Mouse (Mus musculus): Measurements from ENCODE around the gene Dnah11. TPM values are rescaled to one million over a fixed set of nuclear protein-coding genes. Genes with fewer than 3 reads are reported as not detected.

Gene Dnah11
- polyA plus RNA-seq, 1 experiment from 2014 or later: 0.36 TPM

DNA sequence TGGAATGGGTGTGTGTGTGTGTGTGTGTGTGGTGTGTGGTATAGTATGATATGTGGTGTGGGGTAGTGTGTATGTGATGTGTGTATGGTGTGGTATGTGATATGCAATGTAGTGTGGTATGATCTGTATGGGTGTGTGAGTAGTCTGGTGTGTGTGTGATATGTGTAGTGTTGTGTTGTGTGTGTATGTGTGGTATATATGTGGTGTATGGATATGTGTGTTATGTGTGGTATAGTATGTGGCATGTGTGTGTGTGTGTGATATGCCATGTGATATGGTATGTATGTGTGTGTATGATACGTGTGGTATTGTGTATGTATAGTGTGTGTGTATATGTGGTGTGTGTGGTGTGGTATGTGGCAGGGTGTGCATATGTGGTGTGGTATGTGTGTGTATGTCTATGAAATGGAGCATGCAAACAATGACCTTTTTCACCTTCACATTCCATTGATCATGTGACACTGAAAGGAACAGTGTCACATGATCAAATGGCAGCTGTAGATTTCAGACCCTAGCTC lies 155.7 kb downstream of the Dnah11 start:
- Histone ChIP-seq H3K36me3 (ENCODE audit: control insufficient read depth, insufficient read depth, low read length) (no peaks in the 10 kb centered on the region), H3K4me1 (replicated peaks; ENCODE audit: control insufficient read depth, insufficient read depth, low read length) (no peaks in the 10 kb centered on the region), H3K27ac (ENCODE audit: low read depth, low read length) (no peak overlapping the region), H3K9me3 (ENCODE audit: control insufficient read depth, low read length) (no peaks in the 10 kb centered on the region), H3K27me3 (ENCODE audit: control insufficient read depth, insufficient read depth, low read length) (no peaks in the 10 kb centered on the region), H3K4me2 (ENCODE audit: low read depth, low read length, severe bottlenecking) (no peak overlapping the region), H3K9ac (ENCODE audit: low read length) (no peak overlapping the region), H3K4me3 (ENCODE audit: low read depth, low read length) (no peak overlapping the region)
- ATAC-seq (replicated peaks; ENCODE audit: low FRiP score) (0 out of 2 replicates have a peak, but pooled peaks have one; percentile 36), DNase-seq (ENCODE audit: low spot score) (no peak)
- WGBS: 91% methylated on average over 1 of the region's 1 CpGs

GRCm38 (mm10) chr12:118042196-118042595 lies 156.6 kb downstream of the Dnah11 start:
- Histone ChIP-seq H3K4me2 (ENCODE audit: low read depth, low read length, severe bottlenecking) (no peak overlapping the region), H3K4me3 (ENCODE audit: low read depth, low read length) (no peak overlapping the region), H3K9ac (ENCODE audit: low read length) (no peak overlapping the region), H3K27me3 (ENCODE audit: control insufficient read depth, insufficient read depth, low read length) (no peaks in the 10 kb centered on the region), H3K36me3 (ENCODE audit: control insufficient read depth, insufficient read depth, low read length) (no peaks in the 10 kb centered on the region), H3K9me3 (ENCODE audit: control insufficient read depth, low read length) (no peaks in the 10 kb centered on the region), H3K27ac (ENCODE audit: low read depth, low read length) (no peak overlapping the region), H3K4me1 (replicated peaks; ENCODE audit: control insufficient read depth, insufficient read depth, low read length) (no peaks in the 10 kb centered on the region)
- ATAC-seq (replicated peaks; ENCODE audit: low FRiP score) (no peak), DNase-seq (ENCODE audit: low spot score) (no peak)
- 94% methylated on average over 2 of the region's 2 CpGs for WGBS

- no peak overlapping the region for H3K4me3 ChIP-seq (ENCODE audit: low read depth, low read length)
These were observed 163.9 kb downstream of the Dnah11 start for GRCm38 (mm10) chr12:118034990-118035389.

GRCm38 (mm10) chr12:118025771-118026170 lies 173.1 kb downstream of the Dnah11 start:
- peaks cover 3% of the 10 kb centered on the region; the same call in 1 of the 2 replicates for H3K4me1 ChIP-seq (replicated peaks; ENCODE audit: control insufficient read depth, insufficient read depth, low read length)
- H3K27me3 ChIP-seq (ENCODE audit: control insufficient read depth, insufficient read depth, low read length): no peaks in the 10 kb centered on the region; the same call in 1 of the 2 replicates
- H3K9ac ChIP-seq (ENCODE audit: low read length): no peak overlapping the region
- no peaks in the 10 kb centered on the region for H3K36me3 ChIP-seq (ENCODE audit: control insufficient read depth, insufficient read depth, low read length)
- no peak overlapping the region for H3K4me2 ChIP-seq (ENCODE audit: low read depth, low read length, severe bottlenecking)
- no peaks in the 10 kb centered on the region for H3K9me3 ChIP-seq (ENCODE audit: control insufficient read depth, low read length)
- no peak overlapping the region for H3K4me3 ChIP-seq (ENCODE audit: low read depth, low read length)
- WGBS: 83% methylated on average over 4 of the region's 4 CpGs
- no peak overlapping the region for H3K27ac ChIP-seq (ENCODE audit: low read depth, low read length)
- ATAC-seq (replicated peaks; ENCODE audit: low FRiP score) (no peak), DNase-seq (ENCODE audit: low spot score) (no peak)

More at GRCm38 (mm10) chr12:118034990-118035389, 163.9 kb downstream of the Dnah11 start:
- no peaks in the 10 kb centered on the region for H3K9me3 ChIP-seq (ENCODE audit: control insufficient read depth, low read length)
- no peaks in the 10 kb centered on the region for H3K27me3 ChIP-seq (ENCODE audit: control insufficient read depth, insufficient read depth, low read length)
- 59% methylated on average over 1 of the region's 1 CpGs for WGBS
- no peaks in the 10 kb centered on the region for H3K36me3 ChIP-seq (ENCODE audit: control insufficient read depth, insufficient read depth, low read length)
- H3K4me1 ChIP-seq (replicated peaks; ENCODE audit: control insufficient read depth, insufficient read depth, low read length): no peaks in the 10 kb centered on the region
- H3K9ac ChIP-seq (ENCODE audit: low read length): no peak overlapping the region
- DNase-seq (ENCODE audit: low spot score): no peak
- H3K4me2 ChIP-seq (ENCODE audit: low read depth, low read length, severe bottlenecking): no peak overlapping the region
- ATAC-seq (replicated peaks; ENCODE audit: low FRiP score): no peak
- H3K27ac ChIP-seq (ENCODE audit: low read depth, low read length): no peak overlapping the region

DNA sequence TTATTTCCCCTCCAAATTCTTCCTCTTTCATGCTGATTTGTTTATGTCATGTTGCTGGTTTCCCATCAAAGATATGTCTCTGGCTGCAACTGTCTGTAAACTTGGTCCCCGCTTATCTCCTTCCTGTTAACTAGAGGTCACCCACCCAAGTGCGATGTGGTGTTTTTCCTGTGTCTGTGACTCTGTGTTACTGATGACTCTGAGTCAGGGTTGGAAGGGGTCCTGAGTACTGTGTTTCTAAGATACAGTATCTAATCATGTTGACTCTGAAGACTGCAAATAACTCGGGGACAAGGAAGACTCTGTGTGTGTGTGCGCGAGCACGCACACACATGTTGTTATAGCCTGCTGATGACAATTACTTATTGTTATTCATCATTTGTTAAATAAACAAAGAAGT lies 179.9 kb downstream of the Dnah11 start:
- Histone ChIP-seq H3K9ac (ENCODE audit: low read length) (no peak overlapping the region), H3K4me1 (replicated peaks; ENCODE audit: control insufficient read depth, insufficient read depth, low read length) (no peaks in the 10 kb centered on the region), H3K27me3 (ENCODE audit: control insufficient read depth, insufficient read depth, low read length) (no peaks in the 10 kb centered on the region), H3K9me3 (ENCODE audit: control insufficient read depth, low read length) (no peaks in the 10 kb centered on the region), H3K4me3 (ENCODE audit: low read depth, low read length) (no peak overlapping the region), H3K36me3 (ENCODE audit: control insufficient read depth, insufficient read depth, low read length) (no peaks in the 10 kb centered on the region), H3K27ac (ENCODE audit: low read depth, low read length) (no peak overlapping the region), H3K4me2 (ENCODE audit: low read depth, low read length, severe bottlenecking) (no peak overlapping the region)
- ATAC-seq (replicated peaks; ENCODE audit: low FRiP score): no peak
- 92% methylated on average over 6 of the region's 6 CpGs for WGBS
- no peak for DNase-seq (ENCODE audit: low spot score)

DNA sequence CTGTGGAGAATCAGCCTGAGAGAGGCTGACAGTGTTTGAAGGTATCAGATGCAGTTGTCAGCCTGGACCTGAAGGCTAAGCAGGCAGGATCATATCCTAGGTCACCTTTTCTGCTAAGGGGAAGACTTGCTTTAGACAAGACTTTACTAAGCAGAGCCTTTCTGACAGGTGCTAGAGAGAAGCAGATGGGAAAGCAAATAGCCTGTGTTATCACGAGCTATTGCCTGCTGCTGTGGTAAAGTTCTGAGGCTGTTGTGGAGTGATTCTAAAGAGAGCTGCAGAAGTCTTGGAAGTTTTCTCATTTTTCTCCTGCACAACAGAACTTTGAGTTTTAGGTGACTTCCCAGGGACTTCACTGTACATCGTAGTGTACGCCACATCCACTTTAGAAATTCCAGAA lies 185.0 kb downstream of the Dnah11 start:
- Histone ChIP-seq H3K9me3 (ENCODE audit: control insufficient read depth, low read length) (no peaks in the 10 kb centered on the region), H3K36me3 (ENCODE audit: control insufficient read depth, insufficient read depth, low read length) (no peaks in the 10 kb centered on the region), H3K27me3 (ENCODE audit: control insufficient read depth, insufficient read depth, low read length) (no peaks in the 10 kb centered on the region), H3K4me2 (ENCODE audit: low read depth, low read length, severe bottlenecking) (no peak overlapping the region), H3K9ac (ENCODE audit: low read length) (no peak overlapping the region), H3K27ac (ENCODE audit: low read depth, low read length) (no peak overlapping the region), H3K4me1 (replicated peaks; ENCODE audit: control insufficient read depth, insufficient read depth, low read length) (no peaks in the 10 kb centered on the region), H3K4me3 (ENCODE audit: low read depth, low read length) (no peak overlapping the region)
- no peak for DNase-seq (ENCODE audit: low spot score)
- 92% methylated on average over 3 of the region's 3 CpGs for WGBS
- no peak for ATAC-seq (replicated peaks; ENCODE audit: low FRiP score)

GRCm38 (mm10) chr12:118011921-118012320 lies 186.9 kb downstream of the Dnah11 start:
- WGBS: 88% methylated on average over 8 of the region's 8 CpGs
- ATAC-seq (replicated peaks; ENCODE audit: low FRiP score) (no peak), DNase-seq (ENCODE audit: low spot score) (no peak)
- Histone ChIP-seq H3K27ac (ENCODE audit: low read depth, low read length) (no peak overlapping the region), H3K9me3 (ENCODE audit: control insufficient read depth, low read length) (no peaks in the 10 kb centered on the region), H3K9ac (ENCODE audit: low read length) (no peak overlapping the region), H3K4me2 (ENCODE audit: low read depth, low read length, severe bottlenecking) (no peak overlapping the region), H3K36me3 (ENCODE audit: control insufficient read depth, insufficient read depth, low read length) (no peaks in the 10 kb centered on the region), H3K27me3 (ENCODE audit: control insufficient read depth, insufficient read depth, low read length) (no peaks in the 10 kb centered on the region), H3K4me3 (ENCODE audit: low read depth, low read length) (no peak overlapping the region), H3K4me1 (replicated peaks; ENCODE audit: control insufficient read depth, insufficient read depth, low read length) (no peaks in the 10 kb centered on the region)

GRCm38 (mm10) chr12:117994938-117995337 lies 203.9 kb downstream of the Dnah11 start:
- no peak overlapping the region for H3K9ac ChIP-seq (ENCODE audit: low read length)
- no peaks in the 10 kb centered on the region for H3K36me3 ChIP-seq (ENCODE audit: control insufficient read depth, insufficient read depth, low read length)
- H3K27ac ChIP-seq (ENCODE audit: low read depth, low read length): no peak overlapping the region
- no peaks in the 10 kb centered on the region for H3K4me1 ChIP-seq (replicated peaks; ENCODE audit: control insufficient read depth, insufficient read depth, low read length)
- ATAC-seq (replicated peaks; ENCODE audit: low FRiP score): no peak
- no peak overlapping the region for H3K4me2 ChIP-seq (ENCODE audit: low read depth, low read length, severe bottlenecking)
- no peak overlapping the region for H3K4me3 ChIP-seq (ENCODE audit: low read depth, low read length)
- no peaks in the 10 kb centered on the region for H3K9me3 ChIP-seq (ENCODE audit: control insufficient read depth, low read length)
- 42% methylated on average over 9 of the region's 9 CpGs for WGBS
- no peak for DNase-seq (ENCODE audit: low spot score)
- H3K27me3 ChIP-seq (ENCODE audit: control insufficient read depth, insufficient read depth, low read length): peaks cover 7% of the 10 kb centered on the region; the same call in 1 of the 2 replicates

GRCm38 (mm10) chr12:117993499-117993898 lies 205.3 kb downstream of the Dnah11 start:
- H3K4me2 ChIP-seq (ENCODE audit: low read depth, low read length, severe bottlenecking): no peak overlapping the region
- H3K4me1 ChIP-seq (replicated peaks; ENCODE audit: control insufficient read depth, insufficient read depth, low read length): peaks cover 2% of the 10 kb centered on the region; the same call in 1 of the 2 replicates
- under 1% methylated on average over 7 of the region's 7 CpGs for WGBS
- no peak overlapping the region for H3K4me3 ChIP-seq (ENCODE audit: low read depth, low read length)
- no peaks in the 10 kb centered on the region for H3K9me3 ChIP-seq (ENCODE audit: control insufficient read depth, low read length)
- ATAC-seq (replicated peaks; ENCODE audit: low FRiP score): peak; percentile 93
- H3K27ac ChIP-seq (ENCODE audit: low read depth, low read length): no peak overlapping the region
- H3K36me3 ChIP-seq (ENCODE audit: control insufficient read depth, insufficient read depth, low read length): no peaks in the 10 kb centered on the region
- no peak overlapping the region for H3K9ac ChIP-seq (ENCODE audit: low read length)
- DNase-seq (ENCODE audit: low spot score): peak; percentile 89
- peaks cover 7% of the 10 kb centered on the region; the same call in 1 of the 2 replicates for H3K27me3 ChIP-seq (ENCODE audit: control insufficient read depth, insufficient read depth, low read length)

Data from forebrain, embryonic 11.5 days (tissue).